Mouse (Mus musculus) liver, adult 2 months (tissue): Measurements from ENCODE around the gene Rras.

Source experiments
- CTCF ChIP-seq: fragments of 200-500 bp; IDR thresholded peaks from 2 replicates; pipeline ENCODE4 v1.5.1; 2011; ENCODE audit warnings: low read depth, low read length, control low read depth
- POLR2A ChIP-seq: fragments of 200-500 bp; IDR thresholded peaks from 2 replicates; pipeline ENCODE4 v1.6.1; 2011; ENCODE audit warnings: low read length, control low read depth; ENCODE audit not compliant: insufficient read depth; ENCODE audit errors: extremely low read depth

- no peak for TF ChIP-seq CTCF
- no peak for TF ChIP-seq POLR2A
These were observed 4.9 kb upstream of the Rras start for GRCm38 (mm10) chr7:45012824-45013223.
